Mouse (Mus musculus): ENCODE results near the gene Srrm4.

DNA sequence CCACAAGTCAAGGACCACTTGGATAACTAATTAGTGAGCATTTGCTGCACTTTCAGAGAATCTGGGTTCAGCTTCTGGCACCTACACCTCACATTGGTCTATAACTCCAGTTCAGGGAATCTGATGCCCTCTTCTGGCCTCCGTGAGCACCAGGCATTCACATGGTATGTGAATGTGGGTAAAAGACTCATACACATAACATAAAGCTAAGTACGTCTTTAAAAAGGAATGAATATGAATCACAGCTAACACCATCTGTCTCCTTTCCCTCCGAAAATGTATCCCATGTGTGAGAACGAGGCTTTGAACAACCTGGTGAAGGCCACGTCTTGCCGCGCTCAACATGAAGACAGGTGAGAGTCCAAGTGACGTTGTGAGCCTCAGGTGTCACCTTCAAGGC lies 12.1 kb downstream of the Srrm4 start:
- TF ChIP-seq CTCF (IDR thresholded peaks at IDR 0.05; ENCODE audit: low read depth) (no peak), EP300 (IDR thresholded peaks at IDR 0.05; ENCODE audit: low read depth) (no peak)

Measured in heart, postnatal 0 days (tissue).